Mouse (Mus musculus) monocyte, adult 59 days (primary cell): ENCODE measurements around the gene Olfr536. TPM values are rescaled to one million over a fixed set of nuclear protein-coding genes. Genes with fewer than 3 reads are reported as not detected.

Experiments
- total RNA-seq, 2 experiments: library from RNA; stranded (reverse); gene quantifications; one replicate each; pipeline ENCODE4 v1.2.4; 2023

Olfr536 gene
- not detected for total RNA-seq

GRCm38 (mm10) chr7:140507346-140508021 is at the start of gene Olfr536:
Gene Olfr536, minus strand, starts transcription at chr7:140507396.

GRCm38 (mm10) chr7:140483916-140484315 is 23.3 kb downstream of the Olfr536 start, which contains the start of gene Olfr535:
Gene Olfr535, plus strand, starts transcription at chr7:140484216.

GRCm38 (mm10) chr7:140463070-140463469 is 44.1 kb downstream of the Olfr536 start, which contains the start of gene Olfr533:
Gene Olfr533, plus strand, starts transcription at chr7:140463370.

Other genes with a start within 250 kb of the Olfr536 start
- not detected for gene Olfr525, start 186.5 kb downstream of the Olfr536 start, total RNA-seq
- gene Olfr527, start 173.4 kb downstream of the Olfr536 start, total RNA-seq, result not detected
- not detected for gene Olfr60, start 145.7 kb downstream of the Olfr536 start, total RNA-seq
- not detected for gene Olfr530, start 131.1 kb downstream of the Olfr536 start, total RNA-seq
- not detected for gene Olfr531, start 104.5 kb downstream of the Olfr536 start, total RNA-seq
- not detected for gene Olfr532, start 85.8 kb downstream of the Olfr536 start, total RNA-seq
- not detected for gene Olfr533, start 44.0 kb downstream of the Olfr536 start, total RNA-seq
- gene Olfr535, start 23.2 kb downstream of the Olfr536 start, total RNA-seq, result not detected
- gene Olfr538, start 60.5 kb upstream of the Olfr536 start, total RNA-seq, result not detected
- not detected for gene Olfr46, start 93.9 kb upstream of the Olfr536 start, total RNA-seq
- not detected for gene Olfr61, start 121.6 kb upstream of the Olfr536 start, total RNA-seq
- not detected for gene Olfr53, start 139.1 kb upstream of the Olfr536 start, total RNA-seq
- gene Olfr539, start 152.5 kb upstream of the Olfr536 start, total RNA-seq, result not detected
- not detected for gene Olfr45, start 174.6 kb upstream of the Olfr536 start, total RNA-seq
- gene Olfr541, start 189.9 kb upstream of the Olfr536 start, total RNA-seq, result not detected